Mouse (Mus musculus): Measurements from ENCODE around the gene Tmem79.
"Not testable (repeated sequence)": the region's sequence is repeated elsewhere in the genome, so short reads cannot be mapped to it uniquely, and the experiment has no call there.

Gene Tmem79

DNA sequence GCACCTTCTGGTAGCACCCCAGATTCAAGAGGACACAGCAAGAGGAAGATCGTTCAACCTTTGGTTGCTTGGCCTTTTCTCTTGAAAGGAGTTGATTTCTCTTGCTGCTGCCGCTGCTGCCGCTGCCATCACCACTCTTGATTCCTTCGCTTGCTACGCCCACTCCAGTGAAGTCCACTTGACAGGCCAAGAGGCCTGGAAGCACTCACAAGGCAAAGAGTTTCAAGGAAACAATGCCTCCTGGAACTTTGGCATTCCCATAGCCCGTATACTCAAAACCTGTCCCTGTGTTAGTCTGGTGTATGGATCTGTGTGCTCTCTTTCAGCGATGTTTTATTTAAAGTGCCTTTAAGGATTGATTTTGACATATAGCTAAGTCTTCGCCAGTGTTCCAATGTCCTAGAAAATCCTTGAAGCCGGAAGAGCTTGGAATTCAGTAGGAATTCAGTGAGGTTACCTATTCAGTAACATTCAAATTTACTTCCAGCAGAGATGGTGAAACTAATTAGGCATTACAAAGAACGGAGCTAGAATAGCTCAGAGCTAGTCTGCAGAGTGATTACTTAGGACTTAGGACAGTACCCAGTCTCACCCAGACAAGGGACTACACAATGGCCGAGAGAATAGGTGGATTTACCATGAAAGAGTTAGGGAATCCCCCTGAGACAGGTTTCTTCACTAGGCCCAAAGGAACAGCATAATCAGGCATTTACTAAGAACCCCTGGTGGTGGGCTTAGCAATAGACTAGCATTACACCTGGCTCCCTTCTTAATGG, 54.6 kb downstream of the Tmem79 start:
- DNase-seq, result not testable (repeated sequence)

- no peak for DNase-seq
These were observed 55.9 kb downstream of the Tmem79 start for GRCm38 (mm10) chr3:88280035-88280434.

Measured in cerebellum, postnatal 36 days (tissue).